Mouse (Mus musculus) heart, postnatal 10 days (tissue): ENCODE results near the gene Ankrd33. TPM values are rescaled to one million over a fixed set of nuclear protein-coding genes. Genes with fewer than 3 reads are reported as not detected.

ENCODE experiments used
- DNase-seq, 2 experiments: peaks; one replicate each; pipeline ENCODE4 v3.0.0; 2021
- intact Hi-C: fragments of 180-260 bp; cut with DNase I; formaldehyde crosslinking; loops from one replicate; pipeline ENCODE4 v1.15.1; 2025
- total RNA-seq, 2 experiments: library from RNA; stranded (reverse); gene quantifications; 2 replicates each; pipeline ENCODE4 v1.2.3; 2021

The Ankrd33 gene
- total RNA-seq, 2 experiments from 2014 or later, result not detected

GRCm38 (mm10) chr15:101143494-101143893 lies 27.9 kb downstream of the Ankrd33 start:
- intact Hi-C loops, result no loop called here
- DNase-seq, result peak; percentile 84 to 90

DNA sequence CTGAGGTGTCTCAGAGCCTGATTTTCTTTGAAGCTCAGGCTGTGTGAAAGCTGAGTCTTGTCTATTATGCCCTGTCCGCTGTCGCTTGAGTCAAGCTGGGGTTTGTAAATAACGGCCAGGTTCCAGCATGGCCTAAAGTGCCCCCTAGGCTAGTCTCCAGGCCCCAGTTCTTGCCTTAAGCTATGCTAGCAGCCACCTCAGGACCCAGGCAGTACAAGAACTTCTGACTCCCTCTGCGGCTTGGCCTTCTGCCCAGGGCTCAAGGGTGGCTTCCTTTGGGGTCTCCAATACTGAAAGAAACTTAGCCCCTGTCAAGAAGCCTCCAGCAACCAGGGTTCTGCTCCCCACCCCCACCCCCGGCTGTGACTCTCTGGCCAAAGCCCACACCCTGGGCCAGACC lies 28.6 kb downstream of the Ankrd33 start:
- intact Hi-C loops, result loop anchor here (2.0 kb wide), 1 partner anchor 15 kb away; the partner anchor contains the start of gene Acvrl1

GRCm38 (mm10) chr15:101144779-101145178 lies 29.2 kb downstream of the Ankrd33 start:
- peak in 1 of 2 experiments; percentile 27 for DNase-seq
- intact Hi-C loops, result loop anchor here (2.0 to 5.0 kb wide), 2 partner anchors 16 to 53 kb away; partner anchors contain the start of gene Acvrl1

More for the DNA sequence above, 28.6 kb downstream of the Ankrd33 start:
- peak in 1 of 2 experiments; percentile 29 for DNase-seq

GRCm38 (mm10) chr15:101145424-101146099 lies 30.0 kb downstream of the Ankrd33 start:
- DNase-seq, result peak; percentile 97
- intact Hi-C loops, result loop anchor here (2.0 to 5.0 kb wide), 3 partner anchors 17 to 52 kb away; partner anchors contain the start of gene Acvrl1

- DNase-seq, result peak in 1 of 2 experiments; percentile 41
- intact Hi-C loops, result loop anchor here (2.0 to 5.0 kb wide), 2 partner anchors 26 to 51 kb away; no protein-coding TSS in a partner anchor
Observed at GRCm38 (mm10) chr15:101146100-101146965, 30.8 kb downstream of the Ankrd33 start.

DNA sequence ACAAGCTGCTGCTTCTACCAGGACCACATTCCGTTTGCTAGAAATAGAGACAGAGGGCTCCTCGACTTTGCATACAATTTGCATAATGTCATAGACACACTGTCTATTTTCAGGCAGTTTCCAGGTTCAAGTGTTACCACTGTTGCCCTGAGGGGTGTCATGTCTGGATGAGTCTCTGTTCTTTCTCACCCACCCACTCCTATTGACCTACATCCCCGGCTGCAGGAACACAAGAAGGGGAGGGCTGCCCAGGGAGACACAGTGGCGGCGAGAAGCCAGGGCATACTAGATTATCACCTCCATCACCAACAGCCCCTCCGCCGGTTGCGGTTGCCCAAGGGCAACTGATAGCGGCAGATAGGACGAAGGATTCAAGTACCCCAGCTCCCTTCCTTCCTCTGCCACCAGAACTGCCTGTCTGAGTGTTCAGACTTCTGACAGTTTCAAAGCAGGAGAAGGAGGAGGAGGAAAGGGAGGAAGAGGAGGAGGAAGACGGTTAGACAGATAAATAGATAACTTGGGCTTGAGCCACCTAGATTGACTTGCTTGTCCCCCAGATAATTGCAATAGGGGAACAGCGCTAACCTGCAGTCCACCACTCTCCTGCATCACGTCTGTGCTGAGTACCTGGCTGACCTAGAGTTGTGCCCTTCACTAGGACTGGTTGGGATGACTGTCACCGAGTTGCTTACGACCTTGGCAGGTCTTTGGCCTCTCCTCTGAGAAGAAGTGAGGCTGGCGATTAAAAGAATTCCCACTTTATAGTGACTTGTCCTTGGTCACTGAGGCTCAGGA lies 31.8 kb downstream of the Ankrd33 start:
- intact Hi-C loops, result loop anchor here (2.0 to 5.0 kb wide), 2 partner anchors 25 to 50 kb away; no protein-coding TSS in a partner anchor
- peak in 1 of 2 experiments; percentile 24 for DNase-seq

- DNase-seq, result peak in 1 of 2 experiments; percentile 71
- intact Hi-C loops, result loop anchor here (2.0 to 5.0 kb wide), 2 partner anchors 25 to 49 kb away; no protein-coding TSS in a partner anchor
Observed at GRCm38 (mm10) chr15:101147910-101148273, 32.3 kb downstream of the Ankrd33 start.

GRCm38 (mm10) chr15:101148604-101149003 lies 33.0 kb downstream of the Ankrd33 start:
- intact Hi-C loops, result loop anchor here (5.0 kb wide), 1 partner anchor 49 kb away; no protein-coding TSS in a partner anchor
- no peak for DNase-seq

DNA sequence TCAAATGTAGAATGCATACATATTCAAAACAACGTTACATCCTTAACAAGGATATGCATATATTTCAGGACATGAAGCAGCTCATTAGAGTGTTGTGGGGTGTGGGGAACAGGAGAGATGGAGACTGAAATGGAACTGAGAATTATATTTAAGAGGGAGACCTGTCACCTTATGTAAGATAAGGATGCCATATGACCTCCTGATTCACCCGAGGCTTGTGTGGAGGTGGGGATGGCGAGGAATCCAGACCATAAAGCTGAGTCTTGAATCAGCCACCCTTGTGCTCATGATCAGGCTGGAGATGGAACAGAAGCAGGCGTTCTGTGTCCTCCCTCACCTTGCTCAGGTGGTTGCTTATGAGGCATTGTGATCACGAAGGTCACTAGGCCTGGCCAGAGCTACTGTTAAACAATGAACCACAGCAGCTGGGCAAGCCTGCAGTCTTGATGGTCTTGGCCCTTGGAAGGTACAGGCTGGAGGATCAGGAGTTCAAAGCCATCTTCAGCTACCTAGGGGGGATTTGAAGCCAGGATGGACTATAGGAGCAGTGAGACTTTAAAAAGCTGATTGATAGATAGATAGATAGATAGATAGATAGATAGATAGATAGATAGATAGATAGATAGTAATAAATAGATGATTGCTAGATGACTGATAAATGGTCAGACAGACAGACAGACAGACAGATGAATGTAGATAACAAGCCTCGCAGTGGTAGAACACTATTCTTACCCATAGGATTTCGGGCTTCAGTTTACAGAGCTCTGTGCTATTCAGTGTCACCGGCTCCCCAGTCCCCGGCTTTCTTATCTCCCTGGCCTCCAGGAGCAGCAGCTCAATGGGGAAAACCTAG lies 36.1 kb downstream of the Ankrd33 start:
- no peak for DNase-seq
- intact Hi-C loops, result no loop called here

GRCm38 (mm10) chr15:101154700-101155616 lies 39.4 kb downstream of the Ankrd33 start:
- peak in 1 of 2 experiments; percentile 6 for DNase-seq
- intact Hi-C loops, result no loop called here

DNA sequence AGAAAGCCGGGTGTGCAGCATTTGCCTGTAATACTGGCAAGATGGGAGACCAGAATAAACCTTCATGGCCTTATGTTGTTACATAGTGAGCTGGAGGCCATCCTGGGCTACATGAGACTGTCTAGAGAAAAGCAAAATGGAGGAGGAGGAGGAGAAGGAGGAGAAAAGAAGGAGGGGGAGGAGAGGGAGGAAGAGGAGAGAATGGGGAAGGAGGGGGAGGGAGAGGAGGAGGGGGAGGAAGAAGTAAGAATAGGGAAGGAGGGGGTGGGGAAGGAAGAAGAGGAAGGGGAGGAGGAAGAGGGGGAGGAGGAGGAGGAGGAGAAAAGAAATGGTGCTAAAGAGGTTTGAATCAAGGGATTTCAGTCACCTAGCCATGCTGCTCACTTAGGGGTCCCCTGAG lies 44.6 kb downstream of the Ankrd33 start:
- no peak for DNase-seq
- intact Hi-C loops, result no loop called here

- DNase-seq, result no peak
- intact Hi-C loops, result no loop called here
Observed at GRCm38 (mm10) chr15:101160591-101160990, 45.0 kb downstream of the Ankrd33 start.

GRCm38 (mm10) chr15:101161534-101161933 lies 46.0 kb downstream of the Ankrd33 start:
- intact Hi-C loops, result no loop called here
- DNase-seq, result no peak

DNA sequence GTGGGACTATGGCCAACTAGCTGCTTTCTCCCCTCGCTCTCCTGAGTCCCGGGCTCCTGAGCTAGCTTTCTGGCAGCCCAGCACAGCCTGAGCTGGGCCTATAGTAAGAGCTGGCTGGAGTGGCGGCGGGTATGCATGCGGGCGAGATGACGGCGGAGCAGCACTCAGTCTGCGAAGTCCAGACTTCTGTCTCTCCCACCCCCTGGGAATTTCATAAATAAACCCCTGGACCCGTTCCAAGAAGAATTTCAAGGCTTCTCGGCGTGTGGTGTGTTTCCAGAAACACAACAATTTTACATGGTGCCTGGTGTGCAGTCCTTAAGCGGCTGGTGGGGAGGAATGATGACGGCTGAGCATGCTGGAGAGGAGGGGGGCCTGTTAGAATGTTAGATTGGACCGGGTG lies 47.5 kb downstream of the Ankrd33 start:
- intact Hi-C loops, result no loop called here
- peak in 1 of 2 experiments; percentile 48 for DNase-seq

- DNase-seq, result peak; percentile 56 to 61
- intact Hi-C loops, result no loop called here
Observed at GRCm38 (mm10) chr15:101163854-101164253, 48.3 kb downstream of the Ankrd33 start.

DNA sequence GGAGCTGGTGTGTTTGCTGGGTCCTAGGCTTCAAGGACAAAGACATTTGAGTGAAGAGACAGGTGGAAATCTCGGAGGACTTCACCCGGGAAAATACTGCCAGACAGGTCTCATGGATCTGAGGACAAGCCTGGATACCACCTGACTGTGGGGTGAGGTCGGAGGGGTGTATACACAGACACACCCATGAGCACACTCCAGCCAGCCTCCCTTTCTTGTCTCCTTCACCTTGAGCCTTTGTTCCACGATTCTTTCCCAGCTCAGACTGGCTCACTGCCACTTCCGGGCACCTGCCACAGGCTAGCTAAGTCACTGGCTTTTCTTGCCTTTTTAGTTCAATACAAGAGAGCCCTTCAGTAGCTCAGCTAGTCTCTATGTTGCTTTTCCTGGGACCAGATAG lies 48.7 kb downstream of the Ankrd33 start:
- DNase-seq, result no peak
- intact Hi-C loops, result no loop called here

DNA sequence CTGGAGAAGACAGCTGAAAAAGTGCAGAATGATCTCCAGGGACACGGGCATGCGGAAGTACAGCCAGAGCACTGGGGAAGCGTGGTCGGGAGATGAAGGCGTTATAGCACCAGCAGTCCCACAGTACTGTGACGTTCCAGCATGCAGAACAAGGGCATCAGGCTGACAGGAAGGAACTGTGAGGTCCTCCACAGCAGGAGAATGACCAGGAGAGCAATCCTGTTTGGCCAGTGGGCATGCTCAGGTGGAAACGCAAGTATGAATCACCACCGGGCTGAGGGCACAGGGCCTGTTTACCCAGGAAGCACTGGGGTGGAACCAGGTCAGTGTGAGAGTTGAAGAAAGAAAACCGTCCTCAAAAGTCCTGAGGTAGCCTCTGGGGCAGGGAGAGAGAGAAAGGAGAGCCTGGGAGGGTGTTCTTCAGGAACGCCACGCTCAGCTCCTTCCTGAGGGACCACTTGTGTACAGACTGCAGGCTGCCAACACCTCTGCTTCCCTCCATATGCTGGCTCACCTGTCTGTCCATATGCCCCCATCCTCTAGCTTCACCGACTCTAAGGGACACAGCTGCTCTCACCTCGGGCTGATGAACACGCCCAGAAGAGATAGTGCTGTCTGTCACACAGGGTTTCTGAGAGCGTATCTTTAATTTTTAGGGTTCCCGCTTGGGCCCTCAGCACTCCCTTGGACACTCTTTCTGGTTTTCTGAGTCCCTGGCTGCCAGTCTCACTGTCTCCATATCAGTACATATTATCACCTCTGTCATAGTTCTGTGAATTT lies 50.3 kb downstream of the Ankrd33 start:
- DNase-seq, result no peak
- intact Hi-C loops, result no loop called here

DNA sequence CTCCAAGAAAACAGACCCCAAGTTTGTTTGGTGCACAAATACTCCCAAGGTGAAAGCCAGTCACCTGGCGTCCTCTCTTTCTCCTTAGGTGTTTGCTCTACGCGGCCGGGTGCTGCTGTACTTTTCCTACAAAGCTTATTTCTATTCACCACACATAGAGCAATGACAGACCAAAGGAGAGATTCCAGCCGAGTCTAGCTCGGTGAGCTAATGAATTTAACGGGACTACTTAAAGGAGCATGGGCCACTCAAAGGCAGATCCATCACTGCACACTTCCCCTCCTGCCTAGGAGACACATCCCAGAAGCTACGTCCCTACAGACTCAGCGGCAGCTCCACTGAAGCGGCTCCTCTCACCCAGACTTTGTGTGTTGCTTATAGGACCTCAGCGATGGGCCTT lies 52.0 kb downstream of the Ankrd33 start:
- intact Hi-C loops, result no loop called here

More for the DNA sequence above, 52.0 kb downstream of the Ankrd33 start:
- no peak for DNase-seq
